Mouse (Mus musculus) forebrain, embryonic 14.5 days (tissue): ENCODE measurements around the gene Kcmf1. TPM values are rescaled to one million over a fixed set of nuclear protein-coding genes. Genes with fewer than 3 reads are reported as not detected.

ENCODE experiments used
- ATAC-seq: fragments of 200-750 bp; cut with Nextera tagmentation; 2 replicates; pipeline ENCODE4 v1.8.0; 2017; ENCODE audit warnings: mild to moderate bottlenecking, moderate library complexity
- DNase-seq: peaks from one replicate; pipeline ENCODE4 v3.0.0-alpha.2; 2015; ENCODE audit warnings: low spot score
- H3K27ac ChIP-seq: fragments of 300-500 bp; sonication (generic); 2 replicates; pipeline ENCODE4 v1.5.1; 2014; ENCODE audit warnings: low read depth, mild to moderate bottlenecking, control low read depth, low read length, moderate library complexity
- H3K27me3 ChIP-seq: fragments of 300-500 bp; sonication (generic); replicated peaks from 2 replicates; pipeline ENCODE4 v1.6.1; 2014; ENCODE audit warnings: low read length, control low read depth, mixed read lengths; ENCODE audit not compliant: control insufficient read depth, insufficient read depth
- H3K36me3 ChIP-seq: fragments of 300-500 bp; sonication (generic); 2 replicates; pipeline ENCODE4 v1.6.1; 2014; ENCODE audit warnings: low read length, control low read depth; ENCODE audit not compliant: control insufficient read depth, insufficient read depth
- H3K4me1 ChIP-seq: fragments of 300-500 bp; sonication (generic); 2 replicates; pipeline ENCODE4 v1.6.1; 2014; ENCODE audit warnings: antibody characterized with exemption, low read length, control low read depth; ENCODE audit not compliant: control insufficient read depth, insufficient read depth
- H3K4me2 ChIP-seq: fragments of 300-500 bp; sonication (generic); 2 replicates; pipeline ENCODE4 v1.6.1; 2014; ENCODE audit warnings: mild to moderate bottlenecking, control low read depth, low read length
- H3K4me3 ChIP-seq: fragments of 300-500 bp; sonication (generic); 2 replicates; pipeline ENCODE4 v1.5.1; 2014; ENCODE audit warnings: low read depth, low read length, control low read depth
- H3K9ac ChIP-seq: fragments of 300-500 bp; sonication (generic); 2 replicates; pipeline ENCODE4 v1.6.1; 2014; ENCODE audit warnings: mild to moderate bottlenecking, low read length, control low read depth, moderate library complexity
- H3K9me3 ChIP-seq: fragments of 300-500 bp; sonication (generic); replicated peaks from 2 replicates; pipeline ENCODE4 v1.6.1; 2016; ENCODE audit warnings: low read length, control low read depth, mixed read lengths; ENCODE audit not compliant: control insufficient read depth
- WGBS: fragments of 180-500 bp; shearing (Covaris S2); extraction: QIAGEN DNeasy Blood & Tissue Kit; methylation state at CpG from one replicate; pipeline ENCODE4 v1.1.7; 2014; 5-methylcytosine and 5-hydroxymethylcytosine counted together
- polyA plus RNA-seq: library from polyadenylated mRNA; unstranded; fragments of >200 nt; fragmentation: Nextera tagmentation; extraction: Ambion mirVana; gene quantifications from 2 replicates; pipeline ENCODE4 v1.2.1, GENCODE M21; 2014

Kcmf1 gene
- polyA plus RNA-seq, 1 experiment from 2014 or later = 33.4 TPM

DNA sequence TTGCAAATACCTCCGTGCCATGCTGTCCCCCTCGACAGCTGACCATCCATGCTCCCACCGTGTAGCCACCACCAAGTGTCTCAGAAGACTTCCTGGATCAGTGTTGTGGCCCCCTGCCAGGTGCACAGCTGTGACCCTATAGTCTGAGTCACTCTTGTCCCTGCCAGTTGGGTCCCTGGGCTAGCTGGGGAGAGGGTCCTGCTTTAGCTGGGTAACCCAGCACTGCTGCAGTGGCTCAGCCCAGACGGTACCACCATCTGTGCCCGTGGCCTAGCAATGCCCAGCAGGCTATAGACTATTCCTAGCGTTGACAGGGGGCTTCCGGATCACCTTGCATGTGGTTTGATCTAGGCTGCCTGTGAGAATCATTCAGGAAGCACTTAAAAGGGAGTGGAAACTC, 89.5 kb downstream of the Kcmf1 start:
- no peak overlapping the region for H3K27ac ChIP-seq
- no peaks in the 10 kb centered on the region for H3K36me3 ChIP-seq
- 82% methylated on average over 7 of the region's 7 CpGs for WGBS
- H3K9me3 ChIP-seq = no peaks in the 10 kb centered on the region
- DNase-seq (no peak), ATAC-seq (no peak)
- H3K27me3 ChIP-seq = no peaks in the 10 kb centered on the region
- no peaks in the 10 kb centered on the region for H3K4me1 ChIP-seq
- no peak overlapping the region for H3K4me2 ChIP-seq
- H3K9ac ChIP-seq = no peak overlapping the region
- H3K4me3 ChIP-seq = no peak overlapping the region

DNA sequence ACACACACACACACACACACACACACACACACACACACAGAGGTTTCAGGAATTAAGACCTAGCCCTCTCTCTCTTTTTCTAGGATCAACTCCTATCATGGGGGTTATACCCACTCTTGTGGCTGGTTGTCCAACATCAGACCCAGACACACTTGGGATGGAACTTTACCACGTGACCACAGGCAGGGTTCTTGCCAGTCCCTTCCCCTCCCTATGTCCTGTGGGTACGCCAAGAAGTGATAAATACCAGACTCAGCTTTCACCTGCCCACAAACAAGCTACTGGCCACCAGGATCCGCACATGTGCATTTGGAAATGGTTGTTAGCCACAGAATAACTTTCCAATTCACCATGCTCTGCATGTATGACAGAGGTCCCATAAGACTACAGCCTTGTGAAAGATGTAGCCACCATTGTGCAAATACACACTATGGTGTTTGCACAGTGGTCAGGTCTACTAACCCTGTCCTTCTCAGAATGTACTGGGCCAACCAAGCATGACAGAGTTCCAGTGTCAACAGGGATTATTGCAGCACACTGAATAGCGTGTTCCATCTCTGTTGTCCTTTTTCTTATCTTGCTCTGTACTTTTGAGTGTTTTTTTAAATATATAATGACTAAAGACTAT, 90.1 kb downstream of the Kcmf1 start:
- DNase-seq (no peak), ATAC-seq (no peak)
- Histone ChIP-seq H3K9me3 (no peaks in the 10 kb centered on the region), H3K36me3 (no peaks in the 10 kb centered on the region), H3K4me1 (no peaks in the 10 kb centered on the region), H3K4me3 (no peak overlapping the region), H3K27me3 (no peaks in the 10 kb centered on the region), H3K9ac (no peak overlapping the region), H3K27ac (no peak overlapping the region), H3K4me2 (no peak overlapping the region)
- 77% methylated on average over 4 of the region's 4 CpGs for WGBS

DNA sequence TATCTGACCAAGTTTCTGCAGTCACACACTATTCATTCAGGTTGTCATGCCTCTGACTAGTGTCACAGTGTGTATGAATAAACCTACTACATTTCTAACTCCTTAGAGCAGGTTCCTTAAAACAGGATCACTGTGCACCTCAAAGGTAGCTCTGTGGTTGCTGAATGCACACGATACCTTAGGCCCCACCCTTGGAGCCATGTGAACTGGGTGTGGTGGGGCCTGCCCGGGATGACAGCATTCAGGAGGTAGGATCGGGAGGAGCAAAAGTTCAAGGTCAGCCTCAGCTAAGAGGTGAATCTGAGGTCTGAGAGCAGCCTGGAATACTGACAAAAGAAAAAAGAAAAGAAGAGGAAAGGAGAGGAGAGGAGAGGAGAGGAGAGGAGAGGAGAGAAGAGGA, 91.4 kb downstream of the Kcmf1 start:
- no peak overlapping the region for H3K4me3 ChIP-seq
- no peaks in the 10 kb centered on the region for H3K27me3 ChIP-seq
- WGBS = 76% methylated on average over 3 of the region's 3 CpGs
- no peak for DNase-seq
- ATAC-seq = no peak
- H3K4me2 ChIP-seq = no peak overlapping the region
- H3K27ac ChIP-seq = no peak overlapping the region
- H3K4me1 ChIP-seq = no peaks in the 10 kb centered on the region
- H3K9ac ChIP-seq = no peak overlapping the region
- H3K36me3 ChIP-seq = no peaks in the 10 kb centered on the region
- no peaks in the 10 kb centered on the region for H3K9me3 ChIP-seq

DNA sequence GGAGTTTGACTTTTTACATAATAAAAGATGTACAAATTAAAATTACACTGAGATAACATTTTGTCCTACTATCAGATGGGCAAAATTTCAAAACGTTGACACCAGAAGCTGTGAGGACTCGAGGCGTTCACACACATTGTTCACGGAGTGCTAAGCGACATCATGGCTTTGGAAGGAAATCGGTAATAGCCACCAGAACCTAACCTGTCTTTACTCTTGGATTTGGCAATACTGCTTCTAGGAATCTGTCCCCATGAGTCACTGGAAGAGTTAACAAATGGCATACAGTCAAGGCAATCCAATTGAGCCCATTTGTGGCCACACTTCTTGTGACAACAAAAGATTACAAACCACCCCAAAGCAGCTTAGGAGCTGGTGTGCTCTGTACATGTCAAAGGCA, 96.1 kb downstream of the Kcmf1 start:
- 94% methylated on average over 6 of the region's 6 CpGs for WGBS
- ATAC-seq (no peak), DNase-seq (no peak)
- Histone ChIP-seq H3K27me3 (no peaks in the 10 kb centered on the region), H3K4me1 (no peaks in the 10 kb centered on the region), H3K27ac (no peak overlapping the region), H3K9me3 (no peaks in the 10 kb centered on the region), H3K9ac (no peak overlapping the region), H3K4me2 (no peak overlapping the region), H3K4me3 (no peak overlapping the region), H3K36me3 (no peaks in the 10 kb centered on the region)

DNA sequence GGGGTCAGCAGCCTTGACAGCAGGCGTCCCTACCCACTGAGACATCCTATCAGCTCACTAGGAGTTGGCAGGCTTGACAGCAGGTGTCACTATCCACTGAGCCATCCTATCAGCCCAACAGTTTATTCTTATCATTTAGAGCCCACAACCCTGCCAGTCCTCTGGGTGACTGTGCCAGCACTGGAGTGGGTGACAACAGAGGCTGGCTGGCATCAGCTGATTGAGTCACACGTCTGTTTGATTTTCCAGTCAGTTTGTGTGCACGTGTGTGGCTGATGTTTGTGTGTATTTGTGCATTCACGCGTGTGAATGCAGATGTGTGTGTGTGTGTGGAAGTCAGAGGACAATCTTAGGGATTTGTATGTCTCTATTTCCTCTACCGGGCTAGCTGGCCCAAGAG, 97.7 kb downstream of the Kcmf1 start:
- Histone ChIP-seq H3K9ac (no peak overlapping the region), H3K27ac (no peak overlapping the region), H3K4me3 (no peak overlapping the region), H3K9me3 (no peaks in the 10 kb centered on the region), H3K4me1 (no peaks in the 10 kb centered on the region), H3K27me3 (no peaks in the 10 kb centered on the region), H3K4me2 (no peak overlapping the region), H3K36me3 (no peaks in the 10 kb centered on the region)
- ATAC-seq (no peak), DNase-seq (no peak)
- WGBS = 88% methylated on average over 6 of the region's 6 CpGs

DNA sequence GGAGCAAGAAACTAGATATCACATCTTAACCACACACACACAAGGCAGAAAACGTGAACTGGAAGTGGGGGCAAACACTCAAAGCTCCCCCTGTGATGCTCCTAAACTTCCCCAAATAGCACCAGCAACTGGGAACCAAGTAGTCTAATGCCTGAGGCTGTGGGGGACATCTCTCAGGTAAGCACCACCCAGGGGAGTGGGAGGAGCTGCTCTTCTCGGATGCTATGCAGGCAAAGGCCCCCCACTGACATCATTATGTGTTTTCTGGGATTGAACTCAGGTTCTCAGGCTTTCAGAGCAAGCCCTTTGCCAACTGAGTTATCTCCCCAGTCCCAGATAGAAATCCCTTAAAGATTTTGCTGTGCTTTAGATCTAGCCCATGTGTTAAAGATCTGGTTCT, 99.1 kb downstream of the Kcmf1 start:
- no peak for DNase-seq
- WGBS = 31% methylated on average over 2 of the region's 2 CpGs
- Histone ChIP-seq H3K27me3 (no peaks in the 10 kb centered on the region), H3K4me1 (no peaks in the 10 kb centered on the region), H3K9me3 (no peaks in the 10 kb centered on the region), H3K9ac (no peak overlapping the region), H3K4me2 (no peak overlapping the region), H3K4me3 (no peak overlapping the region), H3K27ac (no peak overlapping the region), H3K36me3 (no peaks in the 10 kb centered on the region)
- ATAC-seq = no peak

DNA sequence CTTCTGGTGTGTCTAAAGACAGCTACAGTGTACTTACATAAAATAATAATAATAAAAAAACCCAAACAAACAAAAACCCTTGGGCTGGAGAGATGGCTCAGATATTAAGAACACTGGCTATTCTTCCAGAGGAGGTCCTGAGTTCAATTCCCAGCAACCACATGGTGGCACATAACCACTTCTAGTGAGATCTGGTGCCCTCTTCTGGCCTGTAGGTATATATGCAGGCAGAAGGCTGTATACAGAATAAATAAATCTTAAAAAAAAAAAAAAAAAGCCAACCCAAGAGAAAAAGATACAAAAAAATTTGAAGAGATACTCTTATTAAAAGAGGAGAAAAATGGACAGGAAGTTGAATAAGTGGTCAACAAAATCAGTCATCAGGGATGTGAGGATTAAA, 102.0 kb downstream of the Kcmf1 start:
- no peak for DNase-seq
- H3K27ac ChIP-seq = no peak overlapping the region
- no peaks in the 10 kb centered on the region for H3K27me3 ChIP-seq
- no peaks in the 10 kb centered on the region for H3K36me3 ChIP-seq
- no peak overlapping the region for H3K4me3 ChIP-seq
- ATAC-seq = no peak
- H3K4me1 ChIP-seq = no peaks in the 10 kb centered on the region
- H3K4me2 ChIP-seq = no peak overlapping the region
- no peak overlapping the region for H3K9ac ChIP-seq
- no peaks in the 10 kb centered on the region for H3K9me3 ChIP-seq

DNA sequence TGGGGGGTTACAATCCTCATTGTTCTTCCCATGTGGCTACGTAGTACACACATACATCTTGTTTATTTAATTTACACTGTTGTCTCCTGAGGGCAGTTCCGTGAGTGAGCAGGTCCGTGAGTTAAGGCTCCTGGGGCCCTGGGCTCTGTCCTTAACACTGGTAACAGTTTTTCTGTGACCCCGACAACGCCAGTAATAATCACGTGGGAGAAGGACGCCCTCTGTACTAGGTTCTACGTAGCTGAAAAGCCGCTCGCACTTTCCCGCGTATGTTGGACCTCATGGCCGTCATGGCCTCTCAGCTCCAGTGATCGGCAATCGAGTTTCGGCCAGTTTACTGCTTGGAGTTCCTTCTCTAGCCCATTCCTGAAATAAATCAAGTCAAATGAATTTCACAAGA, 104.3 kb downstream of the Kcmf1 start:
- Histone ChIP-seq H3K36me3 (no peaks in the 10 kb centered on the region), H3K4me1 (no peaks in the 10 kb centered on the region), H3K9ac (no peak overlapping the region), H3K27me3 (no peaks in the 10 kb centered on the region), H3K4me2 (no peak overlapping the region), H3K27ac (no peak overlapping the region), H3K4me3 (no peak overlapping the region), H3K9me3 (no peaks in the 10 kb centered on the region)
- 54% methylated on average over 16 of the region's 16 CpGs for WGBS
- DNase-seq = no peak
- no peak for ATAC-seq

DNA sequence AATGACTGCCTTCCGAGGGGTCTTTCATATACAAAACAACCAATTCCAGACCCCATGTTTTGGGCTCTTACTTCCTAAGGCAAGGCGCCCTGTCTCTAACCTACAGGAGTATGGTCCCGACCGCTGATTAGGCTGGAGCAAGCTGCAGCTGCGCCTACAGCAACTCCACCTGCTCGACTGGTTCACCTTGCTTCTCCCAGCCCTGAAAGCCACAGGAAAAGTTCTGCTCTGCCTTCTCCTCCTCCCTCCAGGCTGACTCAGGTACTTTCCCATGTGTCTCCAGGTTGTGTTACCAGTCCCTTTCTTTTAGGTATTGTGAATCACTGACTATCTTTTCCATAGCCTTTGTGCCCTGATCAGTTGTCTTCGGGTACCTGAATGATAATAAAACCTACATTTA, 104.9 kb downstream of the Kcmf1 start:
- H3K27me3 ChIP-seq = no peaks in the 10 kb centered on the region
- no peak overlapping the region for H3K9ac ChIP-seq
- H3K27ac ChIP-seq = no peak overlapping the region
- no peak for ATAC-seq
- no peak overlapping the region for H3K4me2 ChIP-seq
- DNase-seq = no peak
- H3K36me3 ChIP-seq = no peaks in the 10 kb centered on the region
- WGBS = 51% methylated on average over 7 of the region's 7 CpGs
- H3K4me1 ChIP-seq = no peaks in the 10 kb centered on the region
- no peak overlapping the region for H3K4me3 ChIP-seq
- no peaks in the 10 kb centered on the region for H3K9me3 ChIP-seq
